15 mouse cellular contexts compared by ENCODE assay signal in genomic region chr1:42700171-42700570, GRCm38 (mm10). TPM values are rescaled to one million over a fixed set of nuclear protein-coding genes. Genes with fewer than 3 reads are reported as not detected.
A peak's percentile ranks its signal among the peaks of the same experiment; 100 is the strongest.
DNase-seq lines count a peak whose midpoint lies in the region; ATAC-seq and TF ChIP-seq lines count a peak whose summit lies in the region.
"Had no signal": no experiment of that assay in that cellular context is flagged by ENCODE, and none has a peak within 500 bp of the region (broad histone marks: within the 10 kb centered on the region; RNA-seq: fewer than 3 reads in every experiment).

No protein-coding gene starts in this region.

- no peaks in the 10 kb centered on the region; the same call in 1 of the 2 replicates for H3K4me1 ChIP-seq in cortical plate, adult 2 months (ENCODE audit: control insufficient read depth, insufficient read depth, low read length)
- peaks cover 22% of the 10 kb centered on the region for H3K4me1 ChIP-seq in forebrain, embryonic 15.5 days
- H3K4me1 ChIP-seq in midbrain, embryonic 11.5 days (ENCODE audit: control insufficient read depth, insufficient read depth, low read length): peaks cover 29% of the 10 kb centered on the region

- H3K4me3 ChIP-seq in cortical plate, adult 2 months (ENCODE audit: insufficient read depth, low read length): peak overlapping the region; percentile 93; the same call in 1 of the 2 replicates
- H3K4me3 ChIP-seq in forebrain, embryonic 15.5 days: peak overlapping the region; percentile 94
- H3K4me3 ChIP-seq in midbrain, embryonic 11.5 days (ENCODE audit: low read depth, low read length): peak overlapping the region; percentile 100
- H3K4me3 ChIP-seq: heart, embryonic 13.5 days; intestine, embryonic 15.5 days had no signal

- no peak for TF ChIP-seq CTCF in brain, embryonic 14.5 days (IDR thresholded peaks at IDR 0.05; ENCODE audit: borderline replicate concordance, extremely low read depth, insufficient read depth, insufficient read length)
- no peak for TF ChIP-seq CTCF in cortical plate, adult 2 months (IDR thresholded peaks at IDR 0.05; ENCODE audit: extremely low read depth, insufficient read depth, low read length)

- peak overlapping the region; percentile 63 for H3K9ac ChIP-seq in forebrain, embryonic 15.5 days (replicated peaks)
- H3K9ac ChIP-seq in midbrain, embryonic 11.5 days (ENCODE audit: low read length): peak overlapping the region; percentile 72
- H3K9ac ChIP-seq: heart, embryonic 13.5 days; intestine, embryonic 15.5 days had no signal

- H3K27me3 ChIP-seq in forebrain, embryonic 15.5 days: no peaks in the 10 kb centered on the region
- H3K27me3 ChIP-seq in midbrain, embryonic 11.5 days (ENCODE audit: control insufficient read depth, insufficient read depth, low read length): no peaks in the 10 kb centered on the region

- peak; percentile 66 for DNase-seq in brain, embryonic 14.5 days (ENCODE audit: low read depth)
- DNase-seq in midbrain, embryonic 11.5 days (ENCODE audit: low spot score, missing footprints): peak; percentile 93
- no peak for DNase-seq in MN1 (ENCODE audit: low spot score)
- no peak for DNase-seq in adrenal gland, postnatal 10 days
- no peak for DNase-seq in spleen, postnatal 36 days (ENCODE audit: low spot score in 2 of 2)
- DNase-seq: cerebellum, adult 9-10 months; layer of hippocampus, postnatal 36 days; liver; lung, postnatal 10 days; thymus, adult 2 months had no signal

- no peaks in the 10 kb centered on the region for H3K36me3 ChIP-seq in forebrain, embryonic 15.5 days
- H3K36me3 ChIP-seq in midbrain, embryonic 11.5 days (ENCODE audit: control insufficient read depth, insufficient read depth, low read length): peaks cover 18% of the 10 kb centered on the region
- H3K36me3 ChIP-seq: heart, embryonic 13.5 days; intestine, embryonic 15.5 days had no signal

- ATAC-seq in forebrain, embryonic 15.5 days (replicated peaks): no peak
- ATAC-seq in midbrain, embryonic 11.5 days (ENCODE audit: low FRiP score): no peak
- ATAC-seq: intestine, embryonic 15.5 days had no signal

- TF ChIP-seq POLR2A in brain, embryonic 14.5 days (IDR thresholded peaks at IDR 0.05; ENCODE audit: borderline replicate concordance, extremely low read depth, insufficient read depth, insufficient read length, poor library complexity, severe bottlenecking): no peak
- TF ChIP-seq POLR2A in cortical plate, adult 2 months (IDR thresholded peaks at IDR 0.05; ENCODE audit: extremely low read depth, insufficient read depth, low read length): no peak

- H3K9me3 ChIP-seq in forebrain, embryonic 15.5 days: no peaks in the 10 kb centered on the region
- no peaks in the 10 kb centered on the region for H3K9me3 ChIP-seq in midbrain, embryonic 11.5 days (ENCODE audit: control insufficient read depth, low read length)
- H3K9me3 ChIP-seq: heart, embryonic 13.5 days; intestine, embryonic 15.5 days had no signal

- H3K27ac ChIP-seq in cortical plate, adult 2 months (ENCODE audit: insufficient read depth, low read length): no peak overlapping the region
- peak overlapping the region; percentile 61 for H3K27ac ChIP-seq in forebrain, embryonic 15.5 days (replicated peaks)
- H3K27ac ChIP-seq in midbrain, embryonic 11.5 days (ENCODE audit: low read depth, low read length): peak overlapping the region; percentile 45; the same call in 1 of the 2 replicates
- H3K27ac ChIP-seq: heart, embryonic 13.5 days; intestine, embryonic 15.5 days had no signal

- 5% methylated on average over 3 of the region's 3 CpGs for WGBS in forebrain, embryonic 15.5 days
- 5% methylated on average over 3 of the region's 3 CpGs for WGBS in midbrain, embryonic 11.5 days

- peak overlapping the region; percentile 61 for H3K4me2 ChIP-seq in forebrain, embryonic 15.5 days (replicated peaks)
- peak overlapping the region; percentile 65 for H3K4me2 ChIP-seq in midbrain, embryonic 11.5 days
- H3K4me2 ChIP-seq: heart, embryonic 13.5 days; intestine, embryonic 15.5 days had no signal

RNA-seq across cellular contexts. Expression of gene Pou3f3, which starts 4.6 kb away (rescaled TPM):
- 58.3 and 64.7 TPM in 2 replicates for polyA plus RNA-seq in brain, embryonic 14.5 days (2012; rRNA removed)
- polyA plus RNA-seq in cortical plate, adult 2 months (2012; rRNA removed): 37.5 and 39.1 TPM in 2 replicates
- 49.1 and 52.0 TPM in 2 replicates for polyA plus RNA-seq in forebrain, embryonic 15.5 days (2015; fragmentation: Nextera tagmentation; extraction: Ambion mirVana)
- polyA plus RNA-seq in midbrain, embryonic 11.5 days (2014; fragmentation: Nextera tagmentation; extraction: Ambion mirVana): 26.3 and 27.9 TPM in 2 replicates
- under 1 TPM; 0.03 TPM for total RNA-seq in adrenal gland, postnatal 10 days (2021)
- total RNA-seq: monocyte, adult 5-6 weeks had no signal

Comparison
In these comparisons a context has a peak if more than half of its experiments do, and no peak if none do; other contexts are left out.
1. DNase-seq: peak in brain, embryonic 14.5 days (single experiment) and midbrain, embryonic 11.5 days (single experiment); none in MN1 (single experiment), adrenal gland, postnatal 10 days (single experiment) and spleen, postnatal 36 days (0 of 2).
2. Peak in every context shown above with its lines, with median percentiles within 50 percentile points of each other: H3K4me3 ChIP-seq.